Mouse (Mus musculus): ENCODE results near the gene Smyd2. TPM values are rescaled to one million over a fixed set of nuclear protein-coding genes. Genes with fewer than 3 reads are reported as not detected.

Smyd2 gene
- polyA plus RNA-seq, 1 experiment from 2014 or later: 73.9 TPM

DNA sequence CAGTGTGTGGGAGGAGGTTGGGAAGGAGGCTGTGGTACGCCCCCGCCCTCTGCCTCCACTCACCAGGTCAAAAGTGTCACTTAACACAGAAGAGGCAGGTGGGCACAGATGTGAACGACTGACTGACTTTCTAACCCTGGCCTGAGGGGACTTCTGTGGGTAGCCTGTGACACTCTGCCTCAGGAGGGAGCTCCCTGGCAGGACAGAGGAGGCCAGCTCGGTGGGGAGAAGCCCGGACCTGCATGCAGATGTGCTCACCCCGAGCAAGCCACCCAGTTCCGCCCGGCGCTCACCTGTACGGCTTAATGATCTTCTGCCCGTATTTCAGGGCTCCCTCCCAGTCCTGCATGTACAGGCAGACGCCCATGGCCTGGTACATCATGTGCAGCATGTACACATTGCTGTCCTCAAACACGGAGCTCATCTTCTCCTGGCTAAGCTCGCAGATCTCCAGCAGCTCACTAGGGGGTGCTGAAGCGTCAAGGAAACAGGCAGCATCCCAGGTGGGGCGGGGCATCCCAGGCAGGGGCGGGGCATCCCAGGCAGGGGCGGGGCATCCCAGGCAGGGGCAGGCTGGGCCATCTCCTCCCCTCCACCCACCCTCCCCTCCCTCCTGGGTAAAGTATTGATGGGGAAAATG is 38.5 kb downstream of the Smyd2 start:
- Histone ChIP-seq H3K4me1 (replicated peaks; ENCODE audit: control insufficient read depth, insufficient read depth, low read length) (peaks cover 4% of the 10 kb centered on the region; the same call in 1 of the 2 replicates), H3K9ac (no peak overlapping the region), H3K27ac (no peak overlapping the region), H3K4me2 (replicated peaks) (no peak overlapping the region), H3K9me3 (ENCODE audit: control insufficient read depth, low read length) (no peaks in the 10 kb centered on the region), H3K36me3 (replicated peaks; ENCODE audit: control insufficient read depth, insufficient read depth) (no peaks in the 10 kb centered on the region), H3K4me3 (replicated peaks; ENCODE audit: low read length) (no peak overlapping the region), H3K27me3 (ENCODE audit: control insufficient read depth, insufficient read depth, low read length) (no peaks in the 10 kb centered on the region)
- ATAC-seq (ENCODE audit: low FRiP score) (no peak), DNase-seq (ENCODE audit: low spot score) (no peak)
- 38% methylated on average over 18 of the region's 18 CpGs for WGBS

DNA sequence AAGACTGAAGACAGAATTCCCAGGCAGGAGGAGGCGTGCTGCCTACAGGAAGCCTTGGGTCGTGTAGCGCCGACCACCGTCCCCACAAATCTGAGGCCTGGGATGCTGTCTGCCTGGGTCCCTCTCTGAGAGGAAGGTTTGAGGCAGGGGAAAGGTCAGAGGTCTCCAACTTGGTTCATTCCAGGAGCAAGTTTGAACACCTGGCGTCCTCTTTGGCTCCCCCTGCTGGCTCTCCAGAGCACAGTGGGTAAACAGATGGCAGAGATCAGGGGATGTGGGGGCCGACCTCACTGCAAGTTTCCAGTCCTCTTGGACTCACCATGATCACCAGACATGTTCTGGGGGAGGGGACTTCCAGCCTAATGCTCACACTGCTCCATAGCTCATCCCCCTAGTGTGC is 39.3 kb downstream of the Smyd2 start:
- Histone ChIP-seq H3K27ac (no peak overlapping the region), H3K9me3 (ENCODE audit: control insufficient read depth, low read length) (no peaks in the 10 kb centered on the region), H3K4me2 (replicated peaks) (no peak overlapping the region), H3K4me1 (replicated peaks; ENCODE audit: control insufficient read depth, insufficient read depth, low read length) (peaks cover 4% of the 10 kb centered on the region; the same call in 1 of the 2 replicates), H3K36me3 (replicated peaks; ENCODE audit: control insufficient read depth, insufficient read depth) (no peaks in the 10 kb centered on the region), H3K4me3 (replicated peaks; ENCODE audit: low read length) (no peak overlapping the region), H3K9ac (no peak overlapping the region), H3K27me3 (ENCODE audit: control insufficient read depth, insufficient read depth, low read length) (no peaks in the 10 kb centered on the region)
- ATAC-seq (ENCODE audit: low FRiP score) (no peak), DNase-seq (ENCODE audit: low spot score) (peak; percentile 30)
- WGBS: 62% methylated on average over 7 of the region's 7 CpGs

DNA sequence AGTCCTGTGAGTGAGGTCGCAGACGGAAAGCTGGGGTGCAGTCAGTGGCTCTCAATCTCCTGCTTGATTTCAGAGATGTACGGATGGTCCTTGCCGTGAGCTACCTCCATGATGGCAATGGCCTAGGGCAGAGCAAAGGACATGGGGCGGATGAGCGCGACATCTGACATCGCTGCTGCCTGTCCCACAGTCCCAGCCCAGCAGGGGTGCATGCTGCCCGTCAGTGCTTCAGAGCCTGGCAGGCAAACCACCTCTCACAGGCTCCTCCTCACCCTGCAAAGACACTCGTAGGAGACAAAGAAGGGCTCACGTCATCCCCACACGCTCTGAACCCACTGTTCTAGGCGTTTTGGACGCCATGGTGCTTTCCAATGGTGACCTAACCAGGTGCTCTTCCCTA is 41.4 kb downstream of the Smyd2 start:
- WGBS: 60% methylated on average over 14 of the region's 14 CpGs
- Histone ChIP-seq H3K4me2 (replicated peaks) (no peak overlapping the region), H3K27me3 (ENCODE audit: control insufficient read depth, insufficient read depth, low read length) (no peaks in the 10 kb centered on the region)

DNA sequence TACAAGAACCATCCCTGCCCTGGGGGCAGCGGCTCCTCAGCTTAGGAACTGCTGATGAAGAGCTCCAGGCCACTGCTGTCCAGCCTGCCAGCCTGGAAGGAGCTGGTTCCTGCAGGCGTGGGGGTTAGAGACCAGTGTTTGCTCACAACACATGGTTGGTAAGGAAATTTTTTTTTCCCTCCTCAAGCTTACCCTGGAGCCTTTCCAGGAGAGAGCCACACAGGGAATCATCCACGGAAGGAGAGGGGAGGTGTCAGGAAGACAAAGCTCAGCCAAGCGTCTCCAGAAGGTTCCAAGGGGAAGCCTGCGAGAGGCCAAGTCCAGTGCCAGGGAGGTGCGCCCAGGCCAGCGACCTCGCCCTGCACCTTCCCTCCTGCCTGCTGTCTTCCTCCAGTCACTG is 42.2 kb downstream of the Smyd2 start:
- peaks cover 2% of the 10 kb centered on the region; the same call in 1 of the 2 replicates for H3K4me1 ChIP-seq (replicated peaks; ENCODE audit: control insufficient read depth, insufficient read depth, low read length)
- ATAC-seq (ENCODE audit: low FRiP score): no peak
- H3K4me3 ChIP-seq (replicated peaks; ENCODE audit: low read length): no peak overlapping the region
- no peak overlapping the region for H3K27ac ChIP-seq
- WGBS: 70% methylated on average over 8 of the region's 8 CpGs
- no peaks in the 10 kb centered on the region for H3K27me3 ChIP-seq (ENCODE audit: control insufficient read depth, insufficient read depth, low read length)
- no peak for DNase-seq (ENCODE audit: low spot score)
- H3K9me3 ChIP-seq (ENCODE audit: control insufficient read depth, low read length): no peaks in the 10 kb centered on the region
- no peak overlapping the region for H3K9ac ChIP-seq
- no peaks in the 10 kb centered on the region for H3K36me3 ChIP-seq (replicated peaks; ENCODE audit: control insufficient read depth, insufficient read depth)
- no peak overlapping the region for H3K4me2 ChIP-seq (replicated peaks)

More for the DNA sequence above, 41.4 kb downstream of the Smyd2 start:
- Histone ChIP-seq H3K9me3 (ENCODE audit: control insufficient read depth, low read length) (no peaks in the 10 kb centered on the region), H3K9ac (no peak overlapping the region), H3K27ac (no peak overlapping the region), H3K4me1 (replicated peaks; ENCODE audit: control insufficient read depth, insufficient read depth, low read length) (peaks cover 4% of the 10 kb centered on the region; the same call in 1 of the 2 replicates), H3K4me3 (replicated peaks; ENCODE audit: low read length) (no peak overlapping the region), H3K36me3 (replicated peaks; ENCODE audit: control insufficient read depth, insufficient read depth) (no peaks in the 10 kb centered on the region)
- ATAC-seq (ENCODE audit: low FRiP score) (no peak), DNase-seq (ENCODE audit: low spot score) (no peak)

DNA sequence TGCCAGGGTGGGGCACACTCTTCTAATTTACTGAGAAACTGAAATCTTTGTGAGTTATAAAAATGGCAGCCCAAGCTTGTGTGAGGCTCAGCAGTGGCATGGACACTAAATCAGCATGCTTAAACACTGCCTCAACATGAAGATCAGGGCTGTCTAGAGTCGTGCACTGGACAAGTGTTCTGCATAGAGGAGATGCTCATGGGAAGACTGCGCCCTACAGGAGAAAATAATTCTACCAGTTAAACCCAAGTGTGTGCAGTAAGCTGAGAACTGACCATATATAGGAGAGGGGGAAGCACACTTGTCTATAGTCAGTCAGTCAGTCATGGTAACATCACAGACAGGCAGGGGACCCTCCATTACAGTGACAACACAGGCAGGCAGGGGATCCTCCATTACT is 43.0 kb downstream of the Smyd2 start:
- no peak overlapping the region for H3K9ac ChIP-seq
- no peak overlapping the region for H3K4me2 ChIP-seq (replicated peaks)
- 71% methylated on average over 2 of the region's 2 CpGs for WGBS
- H3K27ac ChIP-seq: no peak overlapping the region
- H3K4me3 ChIP-seq (replicated peaks; ENCODE audit: low read length): no peak overlapping the region
- DNase-seq (ENCODE audit: low spot score) (no peak), ATAC-seq (ENCODE audit: low FRiP score) (no peak)
- H3K27me3 ChIP-seq (ENCODE audit: control insufficient read depth, insufficient read depth, low read length): no peaks in the 10 kb centered on the region
- no peaks in the 10 kb centered on the region for H3K36me3 ChIP-seq (replicated peaks; ENCODE audit: control insufficient read depth, insufficient read depth)
- no peaks in the 10 kb centered on the region for H3K9me3 ChIP-seq (ENCODE audit: control insufficient read depth, low read length)
- no peaks in the 10 kb centered on the region for H3K4me1 ChIP-seq (replicated peaks; ENCODE audit: control insufficient read depth, insufficient read depth, low read length)

DNA sequence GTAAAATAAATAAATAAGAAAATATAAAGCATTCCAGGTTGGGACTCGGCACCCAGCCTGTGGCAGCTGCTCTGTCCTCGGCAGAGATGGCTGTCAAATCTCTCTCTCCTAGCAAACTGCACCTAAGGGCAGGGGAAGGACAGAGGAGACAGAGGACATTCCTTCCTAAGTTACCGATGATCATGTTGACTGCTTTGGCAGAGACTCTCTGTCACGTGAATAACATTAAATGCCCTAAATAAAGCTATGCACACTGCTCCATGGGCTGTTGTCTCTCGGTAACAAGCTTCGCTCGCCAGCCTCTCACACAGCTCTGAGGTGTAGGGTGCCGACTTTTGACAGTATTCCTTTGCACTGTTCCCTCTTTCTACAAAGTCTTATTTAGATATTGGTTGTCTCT is 46.0 kb downstream of the Smyd2 start:
- Histone ChIP-seq H3K27me3 (ENCODE audit: control insufficient read depth, insufficient read depth, low read length) (no peaks in the 10 kb centered on the region), H3K36me3 (replicated peaks; ENCODE audit: control insufficient read depth, insufficient read depth) (no peaks in the 10 kb centered on the region), H3K4me1 (replicated peaks; ENCODE audit: control insufficient read depth, insufficient read depth, low read length) (peaks cover 6% of the 10 kb centered on the region; the same call in 1 of the 2 replicates), H3K4me3 (replicated peaks; ENCODE audit: low read length) (no peak overlapping the region), H3K9me3 (ENCODE audit: control insufficient read depth, low read length) (no peaks in the 10 kb centered on the region), H3K27ac (no peak overlapping the region), H3K4me2 (replicated peaks) (no peak overlapping the region), H3K9ac (no peak overlapping the region)
- DNase-seq (ENCODE audit: low spot score) (no peak), ATAC-seq (ENCODE audit: low FRiP score) (no peak)
- WGBS: 81% methylated on average over 8 of the region's 8 CpGs

DNA sequence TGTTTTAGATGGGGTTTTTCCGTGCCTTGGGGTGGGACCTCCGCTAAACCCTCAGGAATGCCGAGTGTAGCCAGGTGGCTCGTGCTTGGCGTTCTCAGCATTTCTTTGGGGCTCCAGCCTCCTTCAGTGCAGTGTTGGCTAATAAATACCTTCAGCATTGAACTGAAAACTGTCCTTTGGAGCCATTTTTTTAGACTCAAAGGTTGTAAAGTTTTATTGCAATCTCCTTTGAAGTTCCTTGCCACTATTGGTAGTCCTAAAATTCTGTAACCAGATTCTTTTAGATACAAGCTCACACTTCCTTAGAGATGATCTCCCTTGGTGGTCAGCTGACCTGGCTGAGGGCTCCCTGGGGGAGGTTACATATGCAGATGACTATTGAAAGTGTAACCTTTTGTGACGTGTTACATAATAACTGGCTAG is 46.7 kb downstream of the Smyd2 start:
- no peak overlapping the region for H3K9ac ChIP-seq
- H3K9me3 ChIP-seq (ENCODE audit: control insufficient read depth, low read length): no peaks in the 10 kb centered on the region
- peaks cover 6% of the 10 kb centered on the region; the same call in 1 of the 2 replicates for H3K4me1 ChIP-seq (replicated peaks; ENCODE audit: control insufficient read depth, insufficient read depth, low read length)
- no peaks in the 10 kb centered on the region for H3K36me3 ChIP-seq (replicated peaks; ENCODE audit: control insufficient read depth, insufficient read depth)
- no peak overlapping the region for H3K4me3 ChIP-seq (replicated peaks; ENCODE audit: low read length)
- H3K27me3 ChIP-seq (ENCODE audit: control insufficient read depth, insufficient read depth, low read length): no peaks in the 10 kb centered on the region
- no peak overlapping the region for H3K4me2 ChIP-seq (replicated peaks)
- no peak overlapping the region for H3K27ac ChIP-seq
- DNase-seq (ENCODE audit: low spot score) (no peak), ATAC-seq (ENCODE audit: low FRiP score) (no peak)
- 37% methylated on average over 6 of the region's 6 CpGs for WGBS

DNA sequence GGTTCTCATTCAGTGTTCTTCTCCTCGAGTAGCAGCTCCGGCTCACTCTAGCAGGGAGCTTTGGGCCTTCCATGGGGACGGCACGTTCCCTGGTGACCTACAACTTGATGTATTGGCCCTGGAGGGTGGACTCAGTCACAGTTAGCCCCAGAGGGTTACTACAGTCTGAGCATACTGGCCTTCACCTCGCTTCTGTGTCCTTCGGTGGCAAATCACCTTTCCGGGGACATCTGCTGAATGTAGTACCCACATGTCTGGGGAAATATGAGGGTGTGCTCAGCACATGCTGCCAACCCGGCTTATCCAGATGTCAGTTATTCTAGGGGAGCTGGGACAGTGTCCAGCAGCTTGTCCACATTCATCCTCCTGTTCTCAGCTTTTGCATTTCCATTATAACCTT is 48.6 kb downstream of the Smyd2 start:
- Histone ChIP-seq H3K9ac (no peak overlapping the region), H3K4me1 (replicated peaks; ENCODE audit: control insufficient read depth, insufficient read depth, low read length) (peaks cover 6% of the 10 kb centered on the region; the same call in 1 of the 2 replicates), H3K27ac (no peak overlapping the region)

DNA sequence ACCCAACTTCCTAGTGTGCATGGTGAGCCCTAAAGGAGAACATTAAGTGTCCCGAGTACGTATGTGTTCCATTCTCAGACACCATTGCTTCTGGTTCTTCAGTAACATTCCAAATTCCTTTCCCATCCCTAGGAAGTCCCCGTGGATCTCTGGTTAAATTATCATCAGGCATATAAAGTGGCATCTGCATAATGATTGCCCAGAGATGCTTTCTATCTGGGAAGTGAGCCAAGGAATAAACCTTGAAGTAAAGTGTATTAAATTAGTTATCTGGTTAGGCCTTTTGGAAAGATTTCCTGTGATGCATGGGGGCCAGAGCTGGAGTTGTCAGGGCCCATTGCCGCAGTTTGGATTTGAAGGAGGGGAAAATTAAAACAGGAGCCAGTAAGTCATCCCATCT is 50.1 kb downstream of the Smyd2 start:
- Histone ChIP-seq H3K4me3 (replicated peaks; ENCODE audit: low read length) (no peak overlapping the region), H3K4me2 (replicated peaks) (no peak overlapping the region), H3K9me3 (ENCODE audit: control insufficient read depth, low read length) (no peaks in the 10 kb centered on the region), H3K4me1 (replicated peaks; ENCODE audit: control insufficient read depth, insufficient read depth, low read length) (peaks cover 6% of the 10 kb centered on the region; the same call in 1 of the 2 replicates), H3K27me3 (ENCODE audit: control insufficient read depth, insufficient read depth, low read length) (no peaks in the 10 kb centered on the region), H3K36me3 (replicated peaks; ENCODE audit: control insufficient read depth, insufficient read depth) (no peaks in the 10 kb centered on the region), H3K9ac (no peak overlapping the region), H3K27ac (no peak overlapping the region)
- ATAC-seq (ENCODE audit: low FRiP score) (no peak), DNase-seq (ENCODE audit: low spot score) (no peak)
- 62% methylated on average over 4 of the region's 4 CpGs for WGBS

More for the DNA sequence above, 48.6 kb downstream of the Smyd2 start:
- H3K27me3 ChIP-seq (ENCODE audit: control insufficient read depth, insufficient read depth, low read length): no peaks in the 10 kb centered on the region
- no peaks in the 10 kb centered on the region for H3K9me3 ChIP-seq (ENCODE audit: control insufficient read depth, low read length)
- no peak overlapping the region for H3K4me2 ChIP-seq (replicated peaks)
- H3K36me3 ChIP-seq (replicated peaks; ENCODE audit: control insufficient read depth, insufficient read depth): no peaks in the 10 kb centered on the region
- WGBS: 71% methylated on average over 8 of the region's 8 CpGs
- H3K4me3 ChIP-seq (replicated peaks; ENCODE audit: low read length): no peak overlapping the region
- no peak for DNase-seq (ENCODE audit: low spot score)
- ATAC-seq (ENCODE audit: low FRiP score): no peak

DNA sequence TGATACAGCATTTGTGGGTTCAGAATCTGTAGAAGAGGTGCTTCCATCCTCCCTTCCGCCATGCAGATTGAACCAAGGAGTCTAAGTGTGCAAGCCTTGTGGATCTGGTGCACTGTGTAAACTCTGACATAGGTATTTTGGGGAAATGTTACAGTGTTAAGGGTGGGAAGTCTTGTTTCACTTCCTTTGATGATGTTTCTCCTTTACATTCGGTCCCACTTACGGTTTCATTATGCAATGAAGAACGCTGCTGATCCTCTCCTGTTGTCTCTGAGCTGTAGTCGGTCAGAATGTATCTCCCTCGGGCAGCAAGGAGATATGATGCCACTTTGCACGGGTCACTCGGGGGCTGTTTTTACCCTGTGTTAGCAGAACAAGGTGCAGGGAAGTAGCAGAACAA is 50.5 kb downstream of the Smyd2 start:
- H3K27ac ChIP-seq: no peak overlapping the region
- H3K36me3 ChIP-seq (replicated peaks; ENCODE audit: control insufficient read depth, insufficient read depth): no peaks in the 10 kb centered on the region
- ATAC-seq (ENCODE audit: low FRiP score) (no peak), DNase-seq (ENCODE audit: low spot score) (no peak)
- no peak overlapping the region for H3K4me3 ChIP-seq (replicated peaks; ENCODE audit: low read length)
- H3K9me3 ChIP-seq (ENCODE audit: control insufficient read depth, low read length): no peaks in the 10 kb centered on the region
- WGBS: 78% methylated on average over 8 of the region's 8 CpGs
- no peak overlapping the region for H3K9ac ChIP-seq
- H3K4me1 ChIP-seq (replicated peaks; ENCODE audit: control insufficient read depth, insufficient read depth, low read length): peaks cover 6% of the 10 kb centered on the region; the same call in 1 of the 2 replicates
- no peaks in the 10 kb centered on the region for H3K27me3 ChIP-seq (ENCODE audit: control insufficient read depth, insufficient read depth, low read length)
- H3K4me2 ChIP-seq (replicated peaks): no peak overlapping the region
